Mouse (Mus musculus) ES-Bruce4 (cell line): ENCODE data around the gene Mnat1.

Experiments
- CTCF ChIP-seq: IDR thresholded peaks from one replicate; pipeline ENCODE4 v1.8.1; 2011; ENCODE audit warnings: low read depth, low read length
- EP300 ChIP-seq: IDR thresholded peaks from 2 replicates; pipeline ENCODE4 v1.6.1; 2011; ENCODE audit warnings: low read depth, low read length; ENCODE audit not compliant: insufficient read depth
- POLR2A ChIP-seq: IDR thresholded peaks from one replicate; pipeline ENCODE4 v1.8.1; 2011; ENCODE audit warnings: low read length; ENCODE audit not compliant: insufficient read depth

DNA sequence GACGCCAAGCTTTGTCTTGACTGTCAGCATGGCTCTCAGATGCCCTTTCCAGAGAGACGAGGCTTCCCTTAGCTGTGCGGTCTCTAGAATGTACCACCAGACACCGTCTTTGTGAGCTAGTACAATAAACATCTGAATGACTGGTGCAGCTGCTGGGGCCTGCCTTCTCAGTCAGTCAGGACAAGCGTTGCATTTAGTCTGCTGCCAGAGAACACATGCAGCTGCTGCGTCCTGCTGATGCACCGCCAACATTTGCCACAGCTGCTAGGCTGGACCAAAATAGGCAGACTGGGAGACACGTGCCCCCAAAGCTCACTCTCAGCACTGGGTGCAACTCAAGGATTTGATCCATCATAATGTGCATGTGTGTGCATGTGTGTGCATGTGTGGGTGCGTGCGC, 118.4 kb downstream of the Mnat1 start:
- TF ChIP-seq EP300: no peak
- TF ChIP-seq CTCF: no peak
- no peak for TF ChIP-seq POLR2A
